Mouse (Mus musculus): ENCODE measurements at regions not wholly inside any gene's neighbourhood (a gene's known extent, or its start where the extent isn't known, plus 50 kb on each side); places are given as distances from the start of the nearest gene placed in this dataset.

- DNase-seq (ENCODE audit: low spot score in 2 of 2) = no peak
Measured at GRCm38 (mm10) chr6:147416592-147416991, 59.0 kb upstream of the Ccdc91 start.

GRCm38 (mm10) chr6:147413713-147414112, 61.9 kb upstream of the Ccdc91 start:
- DNase-seq (ENCODE audit: low spot score in 2 of 2) = no peak

GRCm38 (mm10) chr6:147397984-147398383, 77.6 kb upstream of the Ccdc91 start:
- no peak for DNase-seq (ENCODE audit: low spot score in 2 of 2)

GRCm38 (mm10) chr6:147391425-147392158, 84.0 kb upstream of the Ccdc91 start:
- DNase-seq (ENCODE audit: low spot score in 2 of 2) = no peak

- DNase-seq (ENCODE audit: low spot score in 2 of 2) = no peak
Measured at GRCm38 (mm10) chr6:147390499-147390898, 85.1 kb upstream of the Ccdc91 start.

- no peak for DNase-seq (ENCODE audit: low spot score in 2 of 2)
Measured at GRCm38 (mm10) chr6:147388727-147389126, 86.9 kb upstream of the Ccdc91 start.

- DNase-seq (ENCODE audit: low spot score in 2 of 2) = no peak
Measured at GRCm38 (mm10) chr6:147385606-147386005, 90.0 kb upstream of the Ccdc91 start.

- no peak for DNase-seq (ENCODE audit: low spot score in 2 of 2)
Measured at GRCm38 (mm10) chr6:147380519-147380918, 95.1 kb upstream of the Ccdc91 start.

GRCm38 (mm10) chr6:147377679-147378078, 97.9 kb upstream of the Ccdc91 start:
- DNase-seq (ENCODE audit: low spot score in 2 of 2) = no peak

- no peak for DNase-seq (ENCODE audit: low spot score in 2 of 2)
Measured at GRCm38 (mm10) chr6:147371737-147372136, 103.9 kb upstream of the Ccdc91 start.

- no peak for DNase-seq (ENCODE audit: low spot score in 2 of 2)
Measured at GRCm38 (mm10) chr6:147371336-147371735, 104.3 kb upstream of the Ccdc91 start.

- DNase-seq (ENCODE audit: low spot score in 2 of 2) = no peak
Measured at GRCm38 (mm10) chr6:147362842-147363241, 98.9 kb upstream of the Pthlh start.

GRCm38 (mm10) chr6:147357031-147357430, 93.0 kb upstream of the Pthlh start:
- no peak for DNase-seq (ENCODE audit: low spot score in 2 of 2)

- no peak for DNase-seq (ENCODE audit: low spot score in 2 of 2)
Measured at GRCm38 (mm10) chr6:147356570-147356969, 92.6 kb upstream of the Pthlh start.

GRCm38 (mm10) chr6:147349566-147350237, 85.7 kb upstream of the Pthlh start:
- DNase-seq (ENCODE audit: low spot score in 2 of 2) = no peak

- DNase-seq (ENCODE audit: low spot score in 2 of 2) = no peak
Measured at GRCm38 (mm10) chr6:147348621-147349020, 84.6 kb upstream of the Pthlh start.

GRCm38 (mm10) chr6:147341042-147341441, 77.1 kb upstream of the Pthlh start:
- DNase-seq (ENCODE audit: low spot score in 2 of 2) = no peak

- peak in 1 of 2 experiments; percentile 17 for DNase-seq (ENCODE audit: low spot score in 2 of 2)
Measured at GRCm38 (mm10) chr6:147332976-147333375, 69.0 kb upstream of the Pthlh start.

- DNase-seq (ENCODE audit: low spot score in 2 of 2) = peak; percentile 7 to 42
Measured at GRCm38 (mm10) chr6:147329201-147329600, 65.2 kb upstream of the Pthlh start.

- no peak for DNase-seq (ENCODE audit: low spot score in 2 of 2)
Measured at GRCm38 (mm10) chr6:147324336-147324735, 60.4 kb upstream of the Pthlh start.

GRCm38 (mm10) chr6:147318106-147318505, 54.1 kb upstream of the Pthlh start:
- no peak for DNase-seq (ENCODE audit: low spot score in 2 of 2)

- no peak for DNase-seq (ENCODE audit: low spot score in 2 of 2)
Measured at GRCm38 (mm10) chr6:147316702-147317468, 52.9 kb upstream of the Pthlh start.
